Mouse (Mus musculus) MEL (cell line): ENCODE data around the gene C1qbp. TPM values are rescaled to one million over a fixed set of nuclear protein-coding genes. Genes with fewer than 3 reads are reported as not detected.

Experiments
- DNase-seq: peaks from one replicate; pipeline ENCODE4 v3.0.0; 2011; ENCODE audit warnings: low read depth, low spot score
- H3K27ac ChIP-seq: 2 replicates; pipeline ENCODE4 v1.5.1; 2012; ENCODE audit warnings: low read depth, mild to moderate bottlenecking, control low read depth, low read length, moderate library complexity; ENCODE audit not compliant: control insufficient read depth
- H3K27me3 ChIP-seq, 2 experiments: fragments of 150-350 bp in 1 of 2; sonication (generic) in 1 of 2; 2 replicates each; pipeline ENCODE4 v1.6.1; 2012; ENCODE audit warnings: low read length in 2 of 2, mild to moderate bottlenecking in 2 of 2, improper control_type of control experiment in 1 of 2, moderate library complexity in 1 of 2; ENCODE audit not compliant: insufficient read depth in 2 of 2, control insufficient read depth in 1 of 2
- H3K36me3 ChIP-seq, 2 experiments: 2 replicates each; pipeline ENCODE4 v1.6.1; 2012 to 2014; ENCODE audit warnings: low read length in 2 of 2, improper control_type of control experiment in 1 of 2, inconsistent platforms in 1 of 2, mild to moderate bottlenecking in 1 of 2; ENCODE audit not compliant: insufficient read depth in 2 of 2, control insufficient read depth in 1 of 2
- H3K4me1 ChIP-seq, 2 experiments: fragments of 150-350 bp in 1 of 2; sonication (generic) in 1 of 2; 2 replicates each; pipeline ENCODE4 v1.6.1; 2012; ENCODE audit warnings: low read length in 2 of 2, improper control_type of control experiment in 1 of 2, mild to moderate bottlenecking in 1 of 2; ENCODE audit not compliant: insufficient read depth in 2 of 2, control insufficient read depth in 1 of 2
- H3K4me3 ChIP-seq, 2 experiments: fragments of 150-350 bp in 1 of 2; sonication (generic) in 1 of 2; 2 replicates each; pipeline ENCODE4 v1.5.1; 2012; ENCODE audit warnings: low read depth in 2 of 2, low read length in 2 of 2, mild to moderate bottlenecking in 2 of 2, moderate library complexity in 2 of 2, control low read depth in 1 of 2, improper control_type of control experiment in 1 of 2; ENCODE audit not compliant: control insufficient read depth in 1 of 2, insufficient read depth in 1 of 2
- H3K79me2 ChIP-seq: 2 replicates; pipeline ENCODE4 v1.6.1; 2012; ENCODE audit warnings: mild to moderate bottlenecking, low read length, moderate library complexity; ENCODE audit not compliant: control insufficient read depth, poor library complexity, insufficient read depth
- H3K9ac ChIP-seq: 2 replicates; pipeline ENCODE4 v1.6.1; 2012; ENCODE audit warnings: low read depth, mild to moderate bottlenecking, control low read depth, low read length, moderate library complexity; ENCODE audit not compliant: control insufficient read depth, poor library complexity, severe bottlenecking
- H3K9me3 ChIP-seq: fragments of 150-350 bp; sonication (generic); replicated peaks from 2 replicates; pipeline ENCODE4 v1.6.1; 2012; ENCODE audit warnings: mild to moderate bottlenecking, low read length, improper control_type of control experiment, moderate library complexity; ENCODE audit not compliant: insufficient read depth
- BHLHE40 ChIP-seq: IDR thresholded peaks from 2 replicates; pipeline ENCODE4 v1.6.1; 2012; ENCODE audit warnings: low read depth, mild to moderate bottlenecking, inconsistent platforms, low read length, improper control_type of control experiment, borderline replicate concordance
- CHD1 ChIP-seq: IDR thresholded peaks from 2 replicates; pipeline ENCODE4 v1.6.1; 2012; ENCODE audit warnings: low read depth, mild to moderate bottlenecking, inconsistent platforms, low read length, improper control_type of control experiment
- CTCF ChIP-seq, 3 experiments: IDR thresholded peaks in 2 of 3; conservative IDR thresholded peaks in 1 of 3; 2 replicates each; pipeline ENCODE4 v1.5.1; 2011 to 2012; ENCODE audit warnings: low read length in 3 of 3, low read depth in 2 of 3, mild to moderate bottlenecking in 2 of 3, improper control_type of control experiment in 1 of 3, inconsistent platforms in 1 of 3, mixed read lengths in 1 of 3, moderate library complexity in 1 of 3; ENCODE audit not compliant: control insufficient read depth in 1 of 3, insufficient read depth in 1 of 3, poor library complexity in 1 of 3, severe bottlenecking in 1 of 3
- E2F4 ChIP-seq: IDR thresholded peaks from 2 replicates; pipeline ENCODE4 v1.6.1; 2011; ENCODE audit warnings: low read depth, low read length, improper control_type of control experiment, borderline replicate concordance
- ELF1 ChIP-seq: IDR thresholded peaks from 2 replicates; pipeline ENCODE4 v1.6.1; 2014; ENCODE audit warnings: low read depth, mild to moderate bottlenecking, inconsistent platforms, low read length, improper control_type of control experiment, moderate library complexity
- EP300 ChIP-seq, 2 experiments: IDR thresholded peaks; 2 replicates each; pipeline ENCODE4 v1.6.1; 2011; ENCODE audit warnings: improper control_type of control experiment in 2 of 2, low read length in 2 of 2, low read depth in 1 of 2, mild to moderate bottlenecking in 1 of 2
- ETS1 ChIP-seq: IDR thresholded peaks from 2 replicates; pipeline ENCODE4 v1.6.1; 2012; ENCODE audit warnings: low read depth, mild to moderate bottlenecking, inconsistent platforms, low read length, improper control_type of control experiment, moderate library complexity
- GABPA ChIP-seq: IDR thresholded peaks from 2 replicates; pipeline ENCODE4 v1.6.1; 2012; ENCODE audit warnings: low read depth, mild to moderate bottlenecking, inconsistent platforms, low read length, improper control_type of control experiment, moderate library complexity
- GATA1 ChIP-seq: IDR thresholded peaks from 2 replicates; pipeline ENCODE4 v1.6.1; 2011; ENCODE audit warnings: low read depth, low read length, improper control_type of control experiment
- HCFC1 ChIP-seq: IDR thresholded peaks from 2 replicates; pipeline ENCODE4 v1.6.1; 2012; ENCODE audit warnings: low read depth, mild to moderate bottlenecking, inconsistent platforms, low read length, improper control_type of control experiment, moderate library complexity
- JUND ChIP-seq: IDR thresholded peaks from 2 replicates; pipeline ENCODE4 v1.6.1; 2011; ENCODE audit warnings: low read depth, mild to moderate bottlenecking, improper control_type of control experiment, low read length
- KAT2A ChIP-seq: conservative IDR thresholded peaks from 2 replicates; pipeline ENCODE4 v1.6.1; 2012; ENCODE audit warnings: low read depth, low read length, improper control_type of control experiment, inconsistent platforms
- MAFK ChIP-seq: IDR thresholded peaks from 2 replicates; pipeline ENCODE4 v1.6.1; 2011; ENCODE audit warnings: low read depth, mild to moderate bottlenecking, low read length, improper control_type of control experiment, borderline replicate concordance
- MAX ChIP-seq: IDR thresholded peaks from 2 replicates; pipeline ENCODE4 v1.6.1; 2011; ENCODE audit warnings: low read length, improper control_type of control experiment
- MAZ ChIP-seq: IDR thresholded peaks from 2 replicates; pipeline ENCODE4 v1.6.1; 2012; ENCODE audit warnings: low read depth, mild to moderate bottlenecking, inconsistent platforms, low read length, improper control_type of control experiment
- MEF2A ChIP-seq: IDR thresholded peaks from 2 replicates; pipeline ENCODE4 v1.6.1; 2014; ENCODE audit warnings: low read depth, mild to moderate bottlenecking, inconsistent platforms, low read length, improper control_type of control experiment; ENCODE audit not compliant: poor library complexity, insufficient replicate concordance, severe bottlenecking; ENCODE audit errors: extremely low read depth
- MXI1 ChIP-seq: IDR thresholded peaks from 2 replicates; pipeline ENCODE4 v1.6.1; 2011; ENCODE audit warnings: mild to moderate bottlenecking, low read depth, low read length, improper control_type of control experiment
- MYB ChIP-seq: IDR thresholded peaks from 2 replicates; pipeline ENCODE4 v1.6.1; 2011; ENCODE audit warnings: mild to moderate bottlenecking, low read depth, low read length, improper control_type of control experiment
- MYC ChIP-seq: IDR thresholded peaks from 2 replicates; pipeline ENCODE4 v1.6.1; 2011; ENCODE audit warnings: low read depth, mild to moderate bottlenecking, low read length, improper control_type of control experiment, moderate library complexity
- NELFE ChIP-seq: IDR thresholded peaks from 2 replicates; pipeline ENCODE4 v1.6.1; 2011; ENCODE audit warnings: low read depth, low read length, improper control_type of control experiment
- NRF1 ChIP-seq: IDR thresholded peaks from 2 replicates; pipeline ENCODE4 v1.6.1; 2014; ENCODE audit warnings: low read depth, mild to moderate bottlenecking, inconsistent platforms, low read length, improper control_type of control experiment, moderate library complexity; ENCODE audit not compliant: poor library complexity, insufficient read depth, severe bottlenecking
- POLR2A ChIP-seq, 2 experiments: IDR thresholded peaks; 2 replicates each; pipeline ENCODE4 v1.6.1; 2011 to 2012; ENCODE audit warnings: low read length in 2 of 2, mild to moderate bottlenecking in 2 of 2, control low read depth in 1 of 2, improper control_type of control experiment in 1 of 2, low read depth in 1 of 2, moderate library complexity in 1 of 2; ENCODE audit not compliant: control insufficient read depth in 1 of 2, insufficient read depth in 1 of 2, poor library complexity in 1 of 2
- POLR2AphosphoS5 ChIP-seq: IDR thresholded peaks from 2 replicates; pipeline ENCODE4 v1.6.1; 2012; ENCODE audit warnings: low read depth, borderline replicate concordance, mild to moderate bottlenecking, inconsistent platforms, low read length, moderate library complexity, mixed read lengths
- RAD21 ChIP-seq: IDR thresholded peaks from 2 replicates; pipeline ENCODE4 v1.6.1; 2011; ENCODE audit warnings: mild to moderate bottlenecking, low read depth, low read length, improper control_type of control experiment
- RCOR1 ChIP-seq: IDR thresholded peaks from 2 replicates; pipeline ENCODE4 v1.6.1; 2012; ENCODE audit warnings: low read depth, mild to moderate bottlenecking, inconsistent platforms, low read length, improper control_type of control experiment
- SIN3A ChIP-seq: IDR thresholded peaks from 2 replicates; pipeline ENCODE4 v1.6.1; 2012; ENCODE audit warnings: low read length, improper control_type of control experiment, inconsistent platforms
- SMC3 ChIP-seq: IDR thresholded peaks from 2 replicates; pipeline ENCODE4 v1.6.1; 2011; ENCODE audit warnings: low read depth, low read length, improper control_type of control experiment
- TBP ChIP-seq: IDR thresholded peaks from 2 replicates; pipeline ENCODE4 v1.8.0; 2011; ENCODE audit warnings: low read depth, low read length, improper control_type of control experiment
- TCF12 ChIP-seq: IDR thresholded peaks from 2 replicates; pipeline ENCODE4 v1.6.1; 2014; ENCODE audit warnings: low read depth, mild to moderate bottlenecking, inconsistent platforms, low read length, improper control_type of control experiment, moderate library complexity
- UBTF ChIP-seq: IDR thresholded peaks from 2 replicates; pipeline ENCODE4 v1.6.1; 2012; ENCODE audit warnings: low read depth, mild to moderate bottlenecking, inconsistent platforms, low read length, improper control_type of control experiment, moderate library complexity, borderline replicate concordance; ENCODE audit not compliant: insufficient read depth
- USF1 ChIP-seq: IDR thresholded peaks from 2 replicates; pipeline ENCODE4 v1.6.1; 2014; ENCODE audit warnings: low read depth, mild to moderate bottlenecking, inconsistent platforms, low read length, improper control_type of control experiment, moderate library complexity
- USF2 ChIP-seq, 2 experiments: IDR thresholded peaks; 2 replicates each; pipeline ENCODE4 v1.6.1; 2011 to 2012; ENCODE audit warnings: improper control_type of control experiment in 2 of 2, low read length in 2 of 2, borderline replicate concordance in 1 of 2, inconsistent platforms in 1 of 2, low read depth in 1 of 2, mild to moderate bottlenecking in 1 of 2; ENCODE audit not compliant: insufficient read depth in 1 of 2
- ZKSCAN1 ChIP-seq: IDR thresholded peaks from 2 replicates; pipeline ENCODE4 v1.6.1; 2012; ENCODE audit warnings: low read depth, mild to moderate bottlenecking, inconsistent platforms, low read length, improper control_type of control experiment, moderate library complexity
- ZMIZ1 ChIP-seq: IDR thresholded peaks from 2 replicates; pipeline ENCODE4 v1.6.1; 2012; ENCODE audit warnings: low read depth, mild to moderate bottlenecking, inconsistent platforms, low read length, improper control_type of control experiment, moderate library complexity
- ZNF384 ChIP-seq: IDR thresholded peaks from 2 replicates; pipeline ENCODE4 v1.6.1; 2012; ENCODE audit warnings: low read depth, mild to moderate bottlenecking, inconsistent platforms, low read length, improper control_type of control experiment
- polyA plus RNA-seq, 2 experiments: library from polyadenylated mRNA; stranded (reverse) in 1 of 2; unstranded in 1 of 2; fragments of >175 nt in 1 of 2; fragments of >200 nt in 1 of 2; gene quantifications; 2 replicates each; pipeline versions ENCODE4 v1.2.1 to v1.2.4; 2012; ENCODE audit warnings: low replicate concordance in 2 of 2, low read depth in 1 of 2; ENCODE audit not compliant: insufficient read length in 2 of 2, insufficient read depth in 1 of 2, missing spikeins in 1 of 2
- total RNA-seq: library from RNA; depleted of rRNA; stranded (reverse); fragments of 300-350 nt; gene quantifications from 2 replicates; pipeline ENCODE4 v1.2.3, GENCODE M21; 2012; rRNA removed

Gene C1qbp
- 164 and 188 TPM in 2 replicates for total RNA-seq
- polyA plus RNA-seq = 100 to 1,000 TPM in 1 of 2 experiments, not detected in 1; 614 TPM

DNA sequence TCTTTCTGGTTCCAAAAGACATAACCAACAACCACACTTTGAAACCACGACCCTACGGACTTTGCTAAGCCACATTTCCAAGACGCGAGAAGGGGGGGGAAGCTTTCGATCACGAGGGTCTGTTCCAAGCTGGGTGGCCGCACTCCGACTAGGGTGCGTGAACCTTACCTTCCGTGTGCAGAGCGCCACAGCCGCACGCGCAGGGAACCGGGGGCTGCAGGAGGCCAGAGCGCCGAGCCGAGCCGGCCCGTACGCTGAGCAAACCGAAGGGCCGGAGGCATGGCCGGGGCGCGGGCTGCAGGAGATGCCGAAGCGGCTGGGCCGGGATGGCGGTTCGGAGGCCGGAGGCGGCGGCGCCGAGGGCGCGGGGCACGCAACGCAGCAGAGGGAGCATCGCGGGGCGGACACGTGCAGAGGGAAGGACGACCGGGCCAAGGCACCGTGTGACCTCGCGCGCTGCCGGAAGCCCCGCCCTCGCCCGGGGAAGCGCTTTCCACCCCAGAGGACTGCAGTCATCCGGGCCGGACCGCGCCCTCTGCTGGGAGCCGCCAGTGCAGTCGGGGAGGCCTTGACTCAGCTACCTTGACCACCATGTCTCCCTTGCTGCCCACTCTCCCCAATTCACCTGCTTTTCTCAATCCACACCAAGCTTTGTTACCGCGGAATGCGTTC is at the start of gene C1qbp:
Gene C1qbp (minus strand): TSS at position 470 of the 672 bp plus-strand sequence.
- TF ChIP-seq MYC = peak; percentile 97
- TF ChIP-seq ELF1 = peak; percentile 76
- peak; percentile 95 for TF ChIP-seq NELFE
- peak; percentile 97; the same call in 1 of the 2 replicates for TF ChIP-seq SIN3A
- peak; percentile 84 for TF ChIP-seq TCF12
- no peak for TF ChIP-seq RCOR1
- no peak for TF ChIP-seq MAFK
- TF ChIP-seq GABPA = peak; percentile 87; the same call in 1 of the 2 replicates
- no peak for TF ChIP-seq CHD1
- no peak for TF ChIP-seq USF2 (IDR thresholded peaks at IDR 0.05; ENCODE audit: borderline replicate concordance in 1 of 2, insufficient read depth in 1 of 2, low read depth in 1 of 2, low read length in 2 of 2)
- TF ChIP-seq MYB = no peak
- peak; percentile 88 for TF ChIP-seq USF1
- TF ChIP-seq TBP = peak; percentile 79
- TF ChIP-seq BHLHE40 = peak; percentile 88; the same call in 1 of the 2 replicates
- TF ChIP-seq E2F4 = no peak
- TF ChIP-seq MXI1 = peak; percentile 100
- no peak for TF ChIP-seq MEF2A
- peak; percentile 96 for TF ChIP-seq MAZ
- TF ChIP-seq SMC3 = peak; percentile 97
- TF ChIP-seq UBTF = no peak
- no peak for TF ChIP-seq ZNF384
- no peak for TF ChIP-seq ZKSCAN1
- TF ChIP-seq ZMIZ1 = peak; percentile 74; the same call in 1 of the 2 replicates
- no peak for TF ChIP-seq POLR2AphosphoS5
- peak; percentile 87 to 100 (median 94) for TF ChIP-seq CTCF (IDR thresholded peaks at IDR 0.05 in 2 of 3, conservative IDR thresholded peaks at IDR 0.05 in 1 of 3; ENCODE audit: control insufficient read depth in 1 of 3, insufficient read depth in 1 of 3, low read depth in 2 of 3, low read length in 3 of 3, poor library complexity in 1 of 3, severe bottlenecking in 1 of 3)
- TF ChIP-seq GATA1 = no peak
- peak; percentile 87 to 92 for TF ChIP-seq POLR2A (IDR thresholded peaks at IDR 0.05; ENCODE audit: control insufficient read depth in 1 of 2, insufficient read depth in 1 of 2, low read depth in 1 of 2, low read length in 2 of 2, poor library complexity in 1 of 2)
- TF ChIP-seq NRF1 = 0 out of 2 replicates have a peak, but pooled peaks have one; percentile 5
- no peak for TF ChIP-seq JUND
- TF ChIP-seq KAT2A = peak; percentile 77
- peak; percentile 98 for TF ChIP-seq MAX
- TF ChIP-seq HCFC1 = peak; percentile 95
- peak; percentile 11; the same call in 1 of the 2 replicates for TF ChIP-seq RAD21
- peak; percentile 25; the same call in 1 of the 2 replicates for TF ChIP-seq ETS1
- no peak for TF ChIP-seq EP300 (IDR thresholded peaks at IDR 0.05; ENCODE audit: low read depth in 1 of 2, low read length in 2 of 2)
- peak; percentile 94 for DNase-seq
- H3K27ac ChIP-seq = peak within 1 kb of the TSS; percentile 54

More for the DNA sequence above, at the start of gene C1qbp:
- H3K36me3 ChIP-seq = peaks cover 23 to 37% of the 10 kb centered on the region in 2 experiments
- H3K4me1 ChIP-seq = peaks cover 5 to 10% of the 10 kb centered on the region in 2 experiments
- no peaks in the 10 kb centered on the region for H3K9me3 ChIP-seq
- no peaks in the 10 kb centered on the region for H3K27me3 ChIP-seq
- H3K9ac ChIP-seq = peak within 1 kb of the TSS; percentile 89
- peak within 1 kb of the TSS; percentile 90 to 92 for H3K4me3 ChIP-seq
- H3K79me2 ChIP-seq = peaks cover 31% of the 10 kb centered on the region
